Mouse (Mus musculus) testis, postnatal 10 days (tissue): ENCODE measurements around the gene Fam210b.
"Not testable (repeated sequence)": the region's sequence is repeated elsewhere in the genome, so short reads cannot be mapped to it uniquely, and the experiment has no call there.

ENCODE experiments used
- DNase-seq: peaks from one replicate; pipeline ENCODE4 v3.0.0; 2021; ENCODE audit warnings: low spot score

Gene Fam210b

GRCm38 (mm10) chr2:172345258-172345738 lies at the start of gene Fam210b:
Gene Fam210b (plus strand): TSS chr2:172345565.
- DNase-seq = peak; percentile 97

- no peak for DNase-seq
These were observed 47.3 kb upstream of the Fam210b start for GRCm38 (mm10) chr2:172298083-172298482.

GRCm38 (mm10) chr2:172298542-172298941 lies 46.8 kb upstream of the Fam210b start:
- DNase-seq = no peak

GRCm38 (mm10) chr2:172299126-172299921 lies 46.0 kb upstream of the Fam210b start:
- DNase-seq = no peak

- no peak for DNase-seq
These were observed 43.0 kb upstream of the Fam210b start for GRCm38 (mm10) chr2:172302396-172302795.

GRCm38 (mm10) chr2:172304118-172304708 lies 41.2 kb upstream of the Fam210b start:
- DNase-seq = no peak

- not testable (repeated sequence) for DNase-seq
These were observed 39.8 kb upstream of the Fam210b start for GRCm38 (mm10) chr2:172305546-172305945.

GRCm38 (mm10) chr2:172306544-172306943 lies 38.8 kb upstream of the Fam210b start:
- DNase-seq = no peak

GRCm38 (mm10) chr2:172311731-172312130 lies 33.6 kb upstream of the Fam210b start:
- no peak for DNase-seq

GRCm38 (mm10) chr2:172320878-172321277 lies 24.5 kb upstream of the Fam210b start:
- peak; percentile 85 for DNase-seq

- no peak for DNase-seq
These were observed 17.1 kb upstream of the Fam210b start for GRCm38 (mm10) chr2:172328248-172328647.

- peak; percentile 73 for DNase-seq
These were observed 16.2 kb upstream of the Fam210b start for GRCm38 (mm10) chr2:172329179-172329578.

- DNase-seq = no peak
These were observed 7.0 kb upstream of the Fam210b start for GRCm38 (mm10) chr2:172338206-172338942.

- DNase-seq = no peak
These were observed 4.4 kb upstream of the Fam210b start for GRCm38 (mm10) chr2:172340936-172341335.

- DNase-seq = no peak
These were observed 3.8 kb upstream of the Fam210b start for GRCm38 (mm10) chr2:172341606-172342005.

- no peak for DNase-seq
These were observed 1.6 kb upstream of the Fam210b start for GRCm38 (mm10) chr2:172343751-172344150.

GRCm38 (mm10) chr2:172344669-172345068 lies 696 bp upstream of the Fam210b start:
- DNase-seq = no peak

- DNase-seq = peak; percentile 53
These were observed 917 bp downstream of the Fam210b start for GRCm38 (mm10) chr2:172346034-172346929.

GRCm38 (mm10) chr2:172346933-172347611 lies 1.7 kb downstream of the Fam210b start:
- DNase-seq = no peak

GRCm38 (mm10) chr2:172348297-172348950 lies 3.1 kb downstream of the Fam210b start:
- DNase-seq = no peak
